In the genomic region with DNA sequence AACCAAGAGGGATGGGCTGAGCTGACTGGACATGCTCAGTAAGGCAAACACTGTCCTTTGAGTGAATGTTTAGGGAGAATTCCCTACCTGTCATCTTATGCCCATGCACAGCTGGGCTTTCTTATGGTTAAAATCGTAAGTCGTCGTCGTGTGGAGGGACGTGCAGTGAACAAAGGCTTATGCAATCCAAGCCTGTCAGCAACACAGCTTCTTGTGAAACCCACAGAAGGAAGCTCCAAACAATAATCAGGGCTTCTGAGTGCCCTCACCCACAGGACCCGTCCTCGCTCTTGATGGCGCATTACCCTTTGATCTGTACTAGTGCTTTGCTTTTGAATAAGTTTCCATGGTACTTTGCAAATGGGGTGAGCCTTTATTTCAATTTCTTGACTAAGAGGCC, we compare ENCODE assay signal across 14 mouse cellular contexts.
"Had no signal": no experiment of that assay in that cellular context is flagged by ENCODE, and none has a peak within 500 bp of the region (broad histone marks: within the 10 kb centered on the region; RNA-seq: fewer than 3 reads in every experiment).

No protein-coding gene starts in this region.

- DNase-seq: kidney, adult 2 months; kidney, postnatal 14 days; liver; lung, postnatal 10 days; right cerebral cortex, postnatal 14 days; thymus, adult 2 months; thymus, postnatal 25 days had no signal

- H3K27me3 ChIP-seq: midbrain, embryonic 15.5 days; stomach, embryonic 15.5 days had no signal

- ATAC-seq: hindbrain, postnatal 0 days; midbrain, embryonic 15.5 days had no signal

- H3K4me2 ChIP-seq: kidney, embryonic 15.5 days; limb, embryonic 12.5 days; liver, embryonic 15.5 days; midbrain, embryonic 15.5 days; stomach, embryonic 15.5 days had no signal

- H3K4me1 ChIP-seq: liver, embryonic 15.5 days; megakaryocyte, embryonic 14.5 days; stomach, embryonic 15.5 days had no signal

- H3K27ac ChIP-seq: hindbrain, postnatal 0 days; kidney, embryonic 15.5 days; limb, embryonic 12.5 days; liver, embryonic 15.5 days; midbrain, embryonic 15.5 days; stomach, embryonic 15.5 days had no signal

- H3K4me3 ChIP-seq: kidney, embryonic 15.5 days; limb, embryonic 12.5 days; liver, embryonic 15.5 days; megakaryocyte, embryonic 14.5 days; midbrain, embryonic 15.5 days; stomach, embryonic 15.5 days had no signal

- H3K36me3 ChIP-seq: kidney, embryonic 15.5 days; limb, embryonic 12.5 days; liver, embryonic 15.5 days; midbrain, embryonic 15.5 days; stomach, embryonic 15.5 days had no signal

- H3K9me3 ChIP-seq: kidney, embryonic 15.5 days; limb, embryonic 12.5 days; liver, embryonic 15.5 days; megakaryocyte, embryonic 14.5 days; midbrain, embryonic 15.5 days; stomach, embryonic 15.5 days had no signal

- H3K9ac ChIP-seq: kidney, embryonic 15.5 days; limb, embryonic 12.5 days; liver, embryonic 15.5 days; midbrain, embryonic 15.5 days; stomach, embryonic 15.5 days had no signal
